Mouse (Mus musculus): Measurements from ENCODE around the gene Nedd9.

Gene Nedd9

DNA sequence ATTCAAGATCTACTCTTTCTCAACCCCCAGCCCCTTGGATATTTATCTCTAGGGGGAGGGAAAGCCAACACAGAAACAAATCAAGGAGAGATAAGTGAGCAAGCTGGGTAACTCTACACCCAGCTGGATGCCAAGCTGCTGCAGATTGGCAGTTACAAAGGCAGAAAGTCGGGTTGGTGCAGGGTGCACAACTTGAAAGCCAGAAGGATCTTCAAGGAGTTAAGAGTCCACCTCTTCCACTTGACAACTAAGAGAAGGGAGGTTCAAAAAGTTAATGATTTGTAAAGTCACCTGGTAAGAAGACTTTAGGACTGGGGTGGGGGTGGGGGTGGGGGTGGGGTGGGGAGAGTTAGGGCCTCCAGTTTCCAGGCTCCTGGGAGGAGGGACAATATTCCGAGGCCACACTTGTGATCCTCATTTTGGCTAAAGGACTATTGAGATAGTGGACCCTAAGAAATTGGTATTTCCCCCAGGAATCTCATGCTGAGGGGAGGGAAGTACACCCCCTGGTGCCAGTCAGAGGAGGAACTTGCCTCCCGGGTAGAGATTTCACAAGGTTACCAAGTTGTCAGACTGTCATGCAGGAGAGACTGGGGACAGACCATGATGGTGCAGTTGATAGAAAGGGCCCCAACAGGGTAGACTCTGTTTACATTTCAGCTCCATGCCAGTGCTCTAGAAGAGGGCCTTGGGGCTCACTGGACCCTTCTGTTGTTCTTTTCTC lies 143.8 kb downstream of the Nedd9 start:
- DNase-seq (ENCODE audit: low spot score): no peak

GRCm38 (mm10) chr13:41341422-41341821 lies 145.7 kb downstream of the Nedd9 start:
- DNase-seq (ENCODE audit: low spot score): peak; percentile 43

DNA sequence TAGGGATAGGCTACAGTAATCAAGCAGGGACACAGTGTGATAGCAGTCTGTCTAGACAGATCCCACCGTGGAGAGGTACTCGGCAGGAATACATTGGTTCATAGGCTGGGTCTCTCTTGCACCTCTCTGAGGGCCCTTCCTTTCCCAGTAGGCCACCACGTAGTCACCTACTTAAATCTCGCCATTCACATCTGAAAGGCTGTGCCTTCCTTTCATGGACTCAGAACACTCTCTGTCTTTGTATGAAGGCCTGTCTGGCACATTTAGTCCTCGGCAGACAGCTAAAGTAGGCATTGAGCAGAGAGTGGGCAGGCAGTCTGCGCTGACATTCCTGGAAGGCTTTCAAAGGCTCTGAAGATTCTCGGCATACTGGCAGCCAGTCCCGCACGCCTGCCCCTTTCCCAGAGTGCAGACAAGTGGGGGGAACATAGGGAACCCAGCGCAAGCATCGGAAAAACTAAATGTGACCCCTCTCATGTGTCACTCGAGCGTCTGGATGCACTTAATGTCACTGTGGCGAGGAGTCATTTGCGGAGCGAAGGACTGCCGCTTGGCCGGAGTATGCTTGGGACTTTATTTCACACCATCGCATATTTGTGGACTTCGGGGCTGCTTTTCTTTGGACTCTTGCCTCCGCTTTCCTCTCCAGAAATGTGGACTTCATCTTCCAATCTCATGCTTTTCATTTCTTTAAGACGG lies 147.4 kb downstream of the Nedd9 start:
- DNase-seq (ENCODE audit: low spot score): no peak

DNA sequence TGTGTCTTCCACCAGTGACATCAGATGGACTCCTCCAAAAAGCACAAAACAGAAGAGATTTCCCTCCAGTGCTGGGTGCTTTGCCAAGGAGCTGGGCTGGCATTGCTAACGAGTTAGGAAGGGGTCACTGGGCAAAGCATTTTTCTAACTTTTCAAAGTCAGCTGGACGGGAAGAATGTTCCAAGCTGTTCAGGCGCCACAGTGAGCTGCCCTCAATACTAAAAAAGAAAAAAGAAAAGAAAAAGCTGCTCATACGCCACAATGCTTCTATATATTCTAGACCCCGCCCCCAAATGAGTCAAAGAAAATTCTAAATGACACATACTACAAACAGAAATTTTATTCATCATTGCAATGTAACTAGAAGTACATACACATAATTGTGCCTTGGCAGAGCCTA lies 148.0 kb downstream of the Nedd9 start:
- peak; percentile 72 for DNase-seq (ENCODE audit: low spot score)

- no peak for DNase-seq (ENCODE audit: low spot score)
Measured at GRCm38 (mm10) chr13:41337407-41337806, 149.8 kb downstream of the Nedd9 start.

GRCm38 (mm10) chr13:41336260-41336659 lies 150.9 kb downstream of the Nedd9 start:
- DNase-seq (ENCODE audit: low spot score): peak; percentile 63

- DNase-seq (ENCODE audit: low spot score): no peak
Measured at GRCm38 (mm10) chr13:41335767-41336166, 151.4 kb downstream of the Nedd9 start.

- DNase-seq (ENCODE audit: low spot score): no peak
Measured at GRCm38 (mm10) chr13:41334641-41335000, 152.5 kb downstream of the Nedd9 start.

- DNase-seq (ENCODE audit: low spot score): no peak
Measured at GRCm38 (mm10) chr13:41333889-41334640, 153.1 kb downstream of the Nedd9 start.

DNA sequence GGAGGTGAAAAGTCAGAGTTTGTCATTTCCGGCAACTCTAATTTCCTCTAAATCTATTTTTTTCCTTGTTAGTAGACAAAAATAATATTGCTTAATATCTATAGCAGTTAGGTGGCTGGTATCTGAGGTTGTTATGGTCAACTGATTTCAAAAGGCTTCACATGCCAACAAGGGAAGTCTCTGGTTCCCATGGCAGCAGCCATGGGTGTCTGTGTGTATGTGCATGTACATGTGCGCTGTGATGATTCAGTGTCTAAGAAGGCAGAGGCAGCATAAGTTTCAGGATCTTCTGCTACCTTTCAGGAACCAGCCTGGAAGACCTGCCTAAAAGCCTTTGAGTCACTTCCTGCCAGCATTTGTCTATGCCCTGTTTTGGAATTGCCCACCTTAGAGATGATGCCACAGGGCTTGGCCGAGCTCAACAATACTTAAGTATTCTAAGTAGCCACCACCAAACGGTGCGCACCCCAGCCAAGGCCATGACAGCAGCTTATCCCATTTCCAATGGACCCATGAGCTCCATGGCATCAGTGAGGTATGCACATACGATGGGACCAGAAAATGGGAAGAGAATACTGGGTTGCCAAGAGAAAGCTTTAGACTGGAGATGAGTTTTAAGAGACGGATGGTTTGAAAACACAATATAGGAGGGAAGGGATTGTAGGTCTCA lies 155.4 kb downstream of the Nedd9 start:
- no peak for DNase-seq (ENCODE audit: low spot score)

DNA sequence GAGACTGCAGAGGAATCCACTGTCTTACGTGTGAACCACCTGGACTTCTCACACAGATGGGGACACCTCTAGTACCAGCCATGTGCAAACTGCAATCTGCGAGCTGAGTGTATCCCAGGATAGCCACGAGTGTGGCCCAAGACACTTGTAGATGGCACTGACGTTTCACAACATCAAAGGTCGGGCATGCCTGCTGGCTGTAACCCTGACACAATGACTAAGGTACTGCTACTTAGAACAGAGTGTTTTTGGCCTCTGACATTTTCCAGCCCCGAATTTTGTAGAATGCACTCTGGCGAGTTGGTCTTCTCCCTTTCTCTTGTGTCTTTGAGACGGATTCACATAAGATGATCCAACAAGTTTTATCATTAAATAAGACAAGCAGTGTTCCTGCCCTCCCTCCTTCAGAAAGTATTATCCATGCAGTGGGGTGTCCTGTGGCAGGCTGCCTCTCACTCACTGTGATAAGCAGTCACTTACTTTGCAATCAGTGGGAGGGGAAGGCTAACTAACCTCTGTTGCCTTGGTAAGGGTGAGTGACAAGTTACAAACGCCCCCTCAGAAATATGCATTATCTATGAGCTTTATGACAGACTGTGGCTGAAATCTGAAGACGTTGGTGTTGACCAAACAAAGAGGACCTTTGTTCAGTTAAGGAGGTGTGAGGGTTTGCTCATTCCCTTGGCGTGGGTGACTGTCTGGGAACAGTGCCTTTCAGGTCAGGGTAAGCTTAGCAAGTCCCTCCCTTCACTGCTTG lies 156.4 kb downstream of the Nedd9 start:
- peak; percentile 66 for DNase-seq (ENCODE audit: low spot score)

DNA sequence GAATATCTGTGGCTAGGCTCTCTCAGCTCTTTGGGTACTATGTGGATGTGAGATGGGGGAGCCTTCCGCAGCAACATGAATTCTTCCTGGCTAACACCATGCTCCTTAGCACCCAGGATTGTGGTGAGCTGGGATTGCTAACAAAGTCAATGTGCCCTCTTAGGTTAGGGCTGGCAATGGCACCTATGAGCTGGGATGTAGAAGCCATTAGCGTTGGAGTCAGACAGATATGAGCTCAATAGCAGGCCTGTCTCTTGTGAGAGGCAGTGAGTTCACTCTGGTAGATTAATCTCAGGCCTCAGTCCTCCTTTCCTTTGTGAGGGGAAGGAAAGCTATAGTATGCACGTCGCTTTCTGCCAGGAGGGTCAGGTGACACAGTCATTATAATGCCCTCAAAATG lies 157.1 kb downstream of the Nedd9 start:
- DNase-seq (ENCODE audit: low spot score): no peak

GRCm38 (mm10) chr13:41328481-41328880 lies 158.7 kb downstream of the Nedd9 start:
- DNase-seq (ENCODE audit: low spot score): no peak

DNA sequence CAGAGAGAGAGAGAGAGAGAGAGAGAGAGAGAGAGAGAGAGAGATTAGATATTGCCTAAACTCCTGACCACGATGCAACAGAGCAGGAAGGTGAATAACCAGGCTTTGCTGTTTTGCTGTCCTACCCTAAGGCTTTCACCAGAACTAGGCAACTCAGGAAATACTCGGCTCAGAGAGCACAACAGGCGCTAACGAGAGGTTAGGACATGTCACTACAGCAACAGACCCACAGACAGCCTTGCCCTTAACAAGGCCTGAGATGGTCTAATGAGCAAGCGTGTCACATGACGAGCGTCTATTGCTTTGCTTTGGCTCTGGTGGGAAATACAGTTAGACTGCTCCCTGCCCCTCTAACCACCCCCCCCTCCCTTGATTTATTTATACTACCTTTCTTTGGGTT lies 159.6 kb downstream of the Nedd9 start:
- no peak for DNase-seq (ENCODE audit: low spot score)

DNA sequence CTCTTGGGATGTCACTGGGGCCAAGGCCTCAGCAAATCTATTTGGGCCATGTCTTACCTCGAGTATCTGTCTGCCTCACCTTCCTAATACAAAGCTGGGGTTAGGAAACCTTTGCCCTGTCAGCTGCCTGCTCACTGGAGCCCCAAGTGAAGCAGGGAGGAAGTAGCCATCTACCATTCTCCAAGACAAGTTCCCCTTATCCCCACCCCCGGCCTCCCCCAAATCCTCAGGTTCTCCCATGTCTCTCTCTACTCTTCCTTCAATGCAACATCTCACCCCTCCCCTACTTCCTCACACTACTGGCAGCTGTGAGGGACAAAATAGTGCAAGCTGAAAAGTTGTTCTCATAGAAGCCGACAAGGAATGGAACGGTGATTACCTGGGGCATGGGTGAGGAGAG lies 161.0 kb downstream of the Nedd9 start:
- DNase-seq (ENCODE audit: low spot score): no peak

DNA sequence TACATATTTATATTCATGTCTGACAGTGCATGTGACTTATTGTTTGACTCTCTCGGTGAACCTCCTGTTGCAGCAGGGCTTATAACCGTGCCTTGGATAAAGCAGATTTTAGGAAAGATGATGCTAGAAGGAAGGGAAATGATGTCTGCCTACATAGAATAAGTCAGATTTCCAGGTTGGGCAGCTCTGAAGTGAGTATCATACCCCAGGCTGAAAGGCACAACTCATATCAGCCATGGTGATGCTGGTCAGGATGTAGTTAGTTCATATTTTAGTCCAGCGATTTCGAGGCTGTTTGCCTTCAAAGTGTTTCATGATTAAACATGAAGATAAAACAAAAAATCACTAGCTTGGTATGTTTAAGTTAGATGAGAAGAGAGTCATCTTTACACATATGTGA lies 161.8 kb downstream of the Nedd9 start:
- no peak for DNase-seq (ENCODE audit: low spot score)

DNA sequence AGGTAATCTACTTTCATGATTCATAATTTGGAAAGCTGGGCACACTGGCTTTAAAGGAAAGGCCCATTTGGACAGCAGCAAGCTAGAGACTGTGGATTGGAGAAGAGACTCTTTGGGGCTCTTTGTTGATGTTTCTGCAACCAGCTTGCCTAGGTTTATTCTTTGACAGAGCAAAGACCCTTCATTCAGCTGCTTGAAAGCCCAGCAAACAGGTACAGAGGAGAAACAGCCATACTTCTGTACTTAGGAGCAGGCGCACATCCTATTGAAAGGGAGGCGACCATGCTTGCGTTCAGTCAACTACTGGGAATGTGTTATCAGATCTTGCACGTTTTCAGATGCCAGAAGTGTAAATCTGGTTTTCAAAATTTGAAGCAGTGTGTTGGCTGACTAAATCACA lies 162.5 kb downstream of the Nedd9 start:
- DNase-seq (ENCODE audit: low spot score): no peak

DNA sequence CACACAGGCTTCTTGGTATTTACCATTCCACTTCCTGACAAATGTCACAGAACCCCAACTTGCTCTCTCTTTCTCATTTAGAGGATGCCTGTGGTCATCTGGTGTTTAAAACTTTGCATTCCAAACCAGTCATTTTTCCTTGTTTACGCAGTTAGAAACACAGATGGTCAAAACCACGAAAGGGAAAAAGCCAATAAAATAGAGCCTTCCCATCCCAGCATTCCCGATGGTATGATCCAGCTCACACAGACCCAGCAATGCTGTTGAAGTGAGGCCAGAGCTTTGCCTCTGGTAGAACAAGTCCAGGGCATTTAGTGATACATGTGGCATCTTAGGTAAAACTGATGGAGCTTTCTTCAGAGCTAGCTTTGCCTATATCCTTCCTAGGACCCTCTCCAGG lies 165.7 kb downstream of the Nedd9 start:
- peak; percentile 23 for DNase-seq (ENCODE audit: low spot score)

GRCm38 (mm10) chr13:41320749-41321148 lies 166.4 kb downstream of the Nedd9 start:
- no peak for DNase-seq (ENCODE audit: low spot score)

GRCm38 (mm10) chr13:41302716-41303115 lies 184.4 kb downstream of the Nedd9 start:
- DNase-seq (ENCODE audit: low spot score): peak; percentile 72

DNA sequence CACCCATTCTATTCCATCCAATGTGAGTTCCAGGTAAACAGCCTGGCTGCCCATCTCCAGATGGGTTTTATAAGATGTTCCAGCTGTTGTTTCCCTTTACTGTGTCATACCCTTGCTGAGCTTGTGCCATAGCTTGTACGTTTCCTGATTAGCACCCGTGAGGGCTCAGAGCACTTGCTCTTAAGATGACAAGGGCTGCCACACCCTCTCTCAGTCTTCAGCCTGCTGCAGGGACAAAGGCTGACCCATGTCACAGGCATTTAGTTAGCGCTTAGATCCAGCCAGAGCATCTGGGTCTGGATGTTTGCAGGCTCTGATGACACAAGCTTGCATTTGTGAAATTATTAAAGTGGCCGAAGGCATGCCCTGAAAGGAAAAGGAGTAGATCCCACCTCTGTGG lies 187.1 kb downstream of the Nedd9 start:
- DNase-seq (ENCODE audit: low spot score): no peak

DNA sequence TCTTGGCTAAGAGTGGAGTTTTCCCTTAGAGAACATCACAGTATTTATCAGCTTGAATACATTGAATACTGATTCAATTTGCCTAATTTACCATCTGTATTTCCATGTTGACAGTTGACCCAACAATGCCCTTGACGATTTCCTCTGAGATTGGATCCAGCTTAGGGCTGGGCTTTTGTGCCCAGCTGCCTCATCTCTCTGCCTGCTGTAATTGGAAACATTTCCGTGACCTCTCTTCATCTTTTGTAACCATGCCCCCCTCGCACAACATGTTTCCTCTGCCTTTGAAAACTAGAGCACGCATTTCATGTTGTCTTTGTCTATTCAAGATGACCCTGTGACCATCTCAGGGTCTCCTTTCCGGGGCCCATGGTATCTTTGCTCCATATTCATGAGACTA lies 188.2 kb downstream of the Nedd9 start:
- DNase-seq (ENCODE audit: low spot score): no peak
